Mouse (Mus musculus) pancreas, adult 10 weeks (tissue): Measurements from ENCODE around the gene Adra1d. TPM values are rescaled to one million over a fixed set of nuclear protein-coding genes. Genes with fewer than 3 reads are reported as not detected.

ENCODE experiments used
- polyA plus RNA-seq: library from polyadenylated mRNA; stranded (reverse); fragments of 350-450 nt; fragmentation: Illumina TruSeq; extraction: RNeasy Lipid Tissue Mini Kit (QIAGEN cat#74804); gene quantifications from one replicate; pipeline ENCODE4 v1.2.3, GENCODE M21; 2015; ENCODE audit warnings: low read depth, low replicate concordance; ENCODE audit not compliant: insufficient read depth

Adra1d gene
- 0.42 TPM for polyA plus RNA-seq

DNA sequence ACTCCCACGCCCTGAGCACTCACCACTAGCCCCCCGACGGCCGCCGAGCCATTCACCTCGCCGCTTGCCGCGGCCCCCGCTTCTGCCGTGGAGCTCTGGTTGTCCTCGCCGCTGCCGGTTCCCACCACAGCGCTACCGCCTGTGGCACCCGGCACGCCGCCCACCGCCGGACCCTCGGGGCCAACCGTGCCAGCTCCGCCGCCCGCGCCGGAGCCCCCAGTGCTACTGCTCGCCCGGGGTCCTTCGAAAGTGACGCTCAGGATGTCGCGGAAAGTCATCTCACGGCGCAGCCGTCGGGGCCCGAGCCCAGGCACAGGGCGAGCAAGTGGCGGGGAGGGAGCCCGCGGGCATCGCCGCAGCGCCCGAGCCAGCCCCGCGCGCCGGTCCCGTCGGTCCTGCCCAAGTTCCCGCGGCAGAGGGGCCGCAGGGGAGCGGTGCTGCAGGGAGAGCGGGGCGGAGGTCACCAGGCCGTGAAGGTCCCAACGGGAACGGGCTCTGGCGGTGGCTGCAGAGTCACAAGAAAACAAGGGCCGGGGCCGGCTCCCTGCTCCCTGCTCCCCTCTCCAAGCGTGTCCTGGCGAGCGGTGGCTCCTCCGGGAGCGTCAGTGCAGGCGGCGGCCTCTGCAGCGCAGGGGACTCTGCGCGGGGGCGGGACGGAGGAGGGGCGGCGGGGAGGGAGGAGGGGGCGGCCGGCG, at the start of gene Adra1d:
TSS of gene Adra1d (minus strand) at position 393 of the 695 bp plus-strand sequence.

Other genes with a start within 250 kb of the Adra1d start
- 0.52 TPM for gene Rnf24, start 209.4 kb downstream of the Adra1d start, polyA plus RNA-seq
- 26.6 TPM for gene Smox, start 70.8 kb downstream of the Adra1d start, polyA plus RNA-seq